Comparison of ENCODE assay signal across 30 mouse cellular contexts in genomic region chr2:130789642-130790041, GRCm38 (mm10).
A peak's percentile ranks its signal among the peaks of the same experiment; 100 is the strongest.
DNase-seq lines count a peak whose midpoint lies in the region; ATAC-seq and TF ChIP-seq lines count a peak whose summit lies in the region.
"Had no signal": no experiment of that assay in that cellular context is flagged by ENCODE, and none has a peak within 500 bp of the region (broad histone marks: within the 10 kb centered on the region; RNA-seq: fewer than 3 reads in every experiment).

No protein-coding gene starts in this region.

- H3K27me3 ChIP-seq in midbrain, embryonic 11.5 days (ENCODE audit: control insufficient read depth, insufficient read depth, low read length) = no peaks in the 10 kb centered on the region
- H3K27me3 ChIP-seq in midbrain, postnatal 0 days (ENCODE audit: insufficient read depth, low read length) = no peaks in the 10 kb centered on the region
- H3K27me3 ChIP-seq: CH12.LX; embryonic facial prominence, embryonic 13.5 days; embryonic facial prominence, embryonic 15.5 days; forebrain, embryonic 12.5 days; Patski had no signal

- no peak overlapping the region for H3K4me2 ChIP-seq in midbrain, embryonic 11.5 days
- H3K4me2 ChIP-seq in midbrain, postnatal 0 days (ENCODE audit: low read depth, low read length, poor library complexity, severe bottlenecking) = no peak overlapping the region
- H3K4me2 ChIP-seq: embryonic facial prominence, embryonic 13.5 days; embryonic facial prominence, embryonic 15.5 days; forebrain, embryonic 12.5 days had no signal

- H3K9ac ChIP-seq in midbrain, embryonic 11.5 days (ENCODE audit: low read length) = no peak overlapping the region
- no peak overlapping the region for H3K9ac ChIP-seq in midbrain, postnatal 0 days (replicated peaks; ENCODE audit: low read length, poor library complexity, severe bottlenecking)
- H3K9ac ChIP-seq: embryonic facial prominence, embryonic 13.5 days; embryonic facial prominence, embryonic 15.5 days; forebrain, embryonic 12.5 days had no signal

- 93% methylated on average over 6 of the region's 6 CpGs for WGBS in midbrain, embryonic 11.5 days
- 87% methylated on average over 6 of the region's 6 CpGs for WGBS in midbrain, postnatal 0 days

- H3K4me1 ChIP-seq in midbrain, embryonic 11.5 days (ENCODE audit: control insufficient read depth, insufficient read depth, low read length) = no peaks in the 10 kb centered on the region
- no peaks in the 10 kb centered on the region for H3K4me1 ChIP-seq in midbrain, postnatal 0 days (ENCODE audit: insufficient read depth, low read length)
- H3K4me1 ChIP-seq: embryonic facial prominence, embryonic 13.5 days; embryonic facial prominence, embryonic 15.5 days; forebrain, embryonic 10.5 days; forebrain, embryonic 12.5 days had no signal

- peak overlapping the region; percentile 32; the same call in 1 of the 2 replicates for H3K27ac ChIP-seq in layer of hippocampus, adult 2 months
- H3K27ac ChIP-seq in midbrain, embryonic 11.5 days (ENCODE audit: low read depth, low read length) = no peak overlapping the region
- no peak overlapping the region for H3K27ac ChIP-seq in midbrain, postnatal 0 days (ENCODE audit: low read depth, low read length)
- H3K27ac ChIP-seq: embryonic facial prominence, embryonic 13.5 days; embryonic facial prominence, embryonic 15.5 days; forebrain, embryonic 10.5 days; forebrain, embryonic 12.5 days had no signal

- no peak for DNase-seq in frontal cortex, adult 2 months (ENCODE audit: extremely low spot score in 1 of 2, low spot score in 1 of 2)
- DNase-seq in layer of hippocampus, adult 2 months (ENCODE audit: low spot score in 2 of 2) = no peak
- no peak for DNase-seq in layer of hippocampus, adult 8-10 months (ENCODE audit: low spot score in 2 of 2)
- DNase-seq in midbrain, embryonic 11.5 days (ENCODE audit: low spot score, missing footprints) = peak; percentile 69
- DNase-seq in midbrain, postnatal 0 days (ENCODE audit: low spot score) = no peak
- DNase-seq in embryo, embryonic 10 days (ENCODE audit: low spot score) = no peak
- DNase-seq: adrenal gland, adult 8-10 months; adrenal gland, postnatal 14 days; adrenal gland, postnatal 36 days; B cell, adult 2 months; cerebellum, adult 11 months; cerebellum, adult 18-20 months; cerebellum, adult 8-10 months; cerebellum, adult 9-11 months; cerebellum, postnatal 14 days; cerebellum, postnatal 36 days; embryo, embryonic 11 days had no signal

- peak; percentile 66 for ATAC-seq in frontal cortex, adult (ENCODE audit: low TSS enrichment)
- no peak for ATAC-seq in midbrain, embryonic 11.5 days (ENCODE audit: low FRiP score)
- ATAC-seq in midbrain, postnatal 0 days (ENCODE audit: low FRiP score) = no peak
- ATAC-seq: activated CD4-positive, CD25-positive, alpha-beta regulatory T cell, adult 4 months; CD4-positive, CD25-positive, alpha-beta regulatory T cell, adult 4 months; forebrain, embryonic 14.5 days; forebrain, embryonic 16.5 days; Patski had no signal

- H3K4me3 ChIP-seq in layer of hippocampus, adult 2 months = no peak overlapping the region
- no peak overlapping the region for H3K4me3 ChIP-seq in midbrain, embryonic 11.5 days (ENCODE audit: low read depth, low read length)
- H3K4me3 ChIP-seq in midbrain, postnatal 0 days (ENCODE audit: low read depth, low read length) = no peak overlapping the region
- H3K4me3 ChIP-seq: embryonic facial prominence, embryonic 13.5 days; embryonic facial prominence, embryonic 15.5 days; erythroblast, embryonic 14.5 days; forebrain, embryonic 10.5 days; forebrain, embryonic 12.5 days had no signal

- no peaks in the 10 kb centered on the region for H3K9me3 ChIP-seq in midbrain, embryonic 11.5 days (ENCODE audit: control insufficient read depth, low read length)
- no peaks in the 10 kb centered on the region for H3K9me3 ChIP-seq in midbrain, postnatal 0 days (ENCODE audit: low read length)
- H3K9me3 ChIP-seq: embryonic facial prominence, embryonic 13.5 days; embryonic facial prominence, embryonic 15.5 days; forebrain, embryonic 10.5 days; forebrain, embryonic 12.5 days; G1E had no signal

- no peak for TF ChIP-seq CTCF in layer of hippocampus, adult 2 months (conservative IDR thresholded peaks at IDR 0.05)
- TF ChIP-seq CTCF in midbrain, postnatal 0 days (IDR thresholded peaks at IDR 0.05) = no peak

- H3K36me3 ChIP-seq in midbrain, embryonic 11.5 days (ENCODE audit: control insufficient read depth, insufficient read depth, low read length) = peaks cover 3% of the 10 kb centered on the region; the same call in 1 of the 2 replicates
- H3K36me3 ChIP-seq in midbrain, postnatal 0 days (ENCODE audit: insufficient read depth, low read length) = peaks cover 34% of the 10 kb centered on the region
